In the genomic region with DNA sequence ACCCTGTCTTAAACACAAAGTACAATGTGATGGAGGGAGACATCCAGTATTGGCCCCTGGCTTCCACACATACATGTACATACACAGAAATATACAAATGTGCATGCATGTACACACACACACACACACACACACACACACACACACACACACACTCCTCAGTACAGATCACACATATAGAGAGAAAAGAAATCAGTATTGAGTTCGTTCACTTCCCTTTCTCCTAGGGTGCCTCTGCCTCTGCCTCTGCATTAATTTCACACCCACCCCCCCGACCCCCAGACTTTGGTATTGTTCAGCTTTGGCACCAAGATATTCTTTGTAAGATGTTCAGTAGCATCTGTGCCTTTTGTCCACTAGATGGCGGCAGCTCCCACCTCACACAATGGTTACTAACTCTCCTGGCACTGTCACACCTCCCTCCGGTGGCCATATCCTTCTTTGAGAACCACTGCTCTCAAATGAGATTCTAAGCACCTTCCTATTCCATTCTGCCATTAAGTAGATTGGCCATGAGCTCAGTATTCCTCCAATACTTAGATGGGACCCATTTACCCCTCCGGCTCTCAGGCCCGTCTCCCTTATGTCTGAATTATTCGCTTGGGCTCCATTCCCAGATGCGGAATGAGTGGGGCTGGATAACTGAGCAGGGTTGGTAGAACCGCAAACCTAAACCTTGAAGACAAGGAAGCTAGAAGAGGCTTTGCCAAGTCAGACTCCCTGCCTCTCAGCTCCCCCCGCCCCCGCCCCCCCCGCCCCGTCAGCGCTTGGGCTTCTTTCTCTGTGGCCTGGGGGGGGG, we compare ENCODE assay signal across 8 mouse cellular contexts. TPM values are rescaled to one million over a fixed set of nuclear protein-coding genes. Genes with fewer than 3 reads are reported as not detected.
DNase-seq lines count a peak whose midpoint lies in the region; ATAC-seq lines count a peak whose summit lies in the region.

No protein-coding gene starts in this region.

- DNase-seq in CD4-positive, CD25-positive, alpha-beta regulatory T cell, adult 2 months (ENCODE audit: low read depth, low spot score), result peak; percentile 52
- DNase-seq in MN1 (ENCODE audit: low spot score), result peak; percentile 24
- peak; percentile 64 to 75 for DNase-seq in cerebellum, postnatal 25 days
- peak; percentile 28 to 71 for DNase-seq in layer of hippocampus, adult 18-20 months (ENCODE audit: low spot score in 2 of 2)
- peak; percentile 53 for DNase-seq in lung, postnatal 14 days
- peak; percentile 30 for DNase-seq in right cerebral cortex, postnatal 25 days

- ATAC-seq in CD4-positive, CD25-positive, alpha-beta regulatory T cell, adult 4 months, result no peak
- ATAC-seq in granulocyte monocyte progenitor cell, adult 5-6 weeks (replicated peaks; ENCODE audit: poor library complexity, severe bottlenecking), result peak; percentile 87

RNA-seq across cellular contexts. Expression of a gene that starts 47.2 kb away (rescaled TPM):
- 1 to 10 TPM; 3.4 to 4.4 TPM for polyA plus RNA-seq in CD4-positive, CD25-positive, alpha-beta regulatory T cell, adult 4 months (2017; shearing (Covaris generic))
- total RNA-seq in granulocyte monocyte progenitor cell, adult 5-6 weeks (2014; fragmentation: Nextera tagmentation), result 1.9 and 3.8 TPM in 2 replicates
- 6.0 and 9.6 TPM in 2 replicates for total RNA-seq in granulocyte monocyte progenitor cell, adult 5-6 weeks (2017)
- 1 to 10 TPM; 3.9 to 6.1 TPM for total RNA-seq in layer of hippocampus, adult 18-20 months (2021)
